Mouse (Mus musculus) brain, adult 2 months (tissue): ENCODE measurements at regions not wholly inside any gene's neighbourhood (a gene's known extent, or its start where the extent isn't known, plus 50 kb on each side); places are given as distances from the start of the nearest gene placed in this dataset.

Experiments
- DNase-seq: peaks from one replicate; pipeline ENCODE4 v3.0.0; 2011; ENCODE audit warnings: low read depth, low spot score

DNA sequence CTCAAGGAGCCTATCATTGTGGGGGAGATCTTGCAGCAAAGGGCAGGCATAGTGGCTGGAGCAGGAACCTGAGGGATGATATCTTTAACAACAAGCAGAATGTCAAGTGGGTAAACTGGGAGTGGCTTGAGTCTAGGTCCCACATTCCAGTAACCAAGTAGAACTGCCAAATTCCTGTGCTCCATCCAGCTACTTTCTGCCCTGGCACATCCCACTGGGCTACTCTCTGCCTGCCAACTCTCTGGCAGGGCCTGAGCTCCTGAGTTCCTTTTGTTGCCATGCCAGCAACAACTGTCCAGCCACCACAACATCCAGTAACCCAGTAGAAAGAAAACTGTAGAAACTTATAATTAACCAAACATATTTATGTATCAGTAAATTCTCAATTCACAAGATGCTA lies 1088.8 kb upstream of the Tenm4 start:
- no peak for DNase-seq

DNA sequence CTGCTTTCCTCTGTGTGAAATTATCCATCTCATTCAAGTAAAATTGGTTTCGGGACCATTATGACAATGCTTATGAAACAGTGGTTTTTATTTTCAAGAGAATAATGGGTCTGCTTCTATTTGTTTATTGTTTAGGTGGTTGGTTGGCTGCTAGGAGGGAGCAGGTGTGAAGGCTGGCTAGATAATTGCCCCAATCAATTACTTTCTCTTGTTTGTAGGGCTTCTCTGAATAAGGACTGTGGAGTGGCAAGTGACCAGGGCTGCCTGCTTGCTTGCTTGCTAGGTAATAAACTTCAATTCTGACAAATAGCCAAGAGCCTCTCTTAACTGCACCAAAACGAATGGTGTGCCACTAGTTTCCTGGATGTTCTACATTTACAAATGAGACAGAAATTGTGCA lies 1086.7 kb upstream of the Tenm4 start:
- DNase-seq: no peak

DNA sequence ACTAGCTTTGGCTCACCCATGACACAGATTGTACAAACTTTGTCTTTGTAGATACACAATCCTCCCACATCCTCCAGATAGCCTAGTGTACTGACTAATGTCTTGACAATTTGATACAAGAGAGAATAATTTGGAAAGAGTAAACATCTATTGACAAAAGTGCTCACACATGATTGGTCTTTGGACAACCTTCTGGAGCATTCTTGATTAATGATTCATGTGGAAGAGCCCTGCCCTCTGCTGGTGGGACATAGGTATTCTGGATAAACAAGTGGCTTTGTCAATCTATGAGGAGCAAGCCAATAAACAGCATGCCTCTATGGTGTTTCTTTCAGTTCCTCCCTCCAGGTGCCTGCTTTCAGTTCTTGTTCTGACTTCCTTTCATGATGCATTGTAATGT lies 1079.7 kb upstream of the Tenm4 start:
- peak; percentile 59 for DNase-seq

DNA sequence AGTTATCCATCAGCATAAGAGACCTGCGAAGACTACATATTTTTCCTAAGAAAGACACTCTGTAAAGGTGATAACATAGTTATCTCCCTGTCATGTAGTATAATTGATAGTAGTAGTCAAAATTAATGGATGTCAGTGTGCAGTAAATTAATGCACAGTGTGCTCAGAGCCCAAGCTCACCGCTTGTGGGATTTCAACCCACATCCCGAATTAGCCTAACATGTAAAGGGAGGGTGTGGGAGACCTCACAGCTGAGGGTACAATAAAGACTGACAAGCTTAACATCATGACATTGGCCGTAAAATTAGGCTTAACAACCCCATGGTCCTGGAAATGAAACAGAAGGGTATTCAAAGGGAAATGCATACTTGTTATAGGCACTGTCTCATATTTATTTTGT lies 1042.0 kb upstream of the Tenm4 start:
- no peak for DNase-seq

DNA sequence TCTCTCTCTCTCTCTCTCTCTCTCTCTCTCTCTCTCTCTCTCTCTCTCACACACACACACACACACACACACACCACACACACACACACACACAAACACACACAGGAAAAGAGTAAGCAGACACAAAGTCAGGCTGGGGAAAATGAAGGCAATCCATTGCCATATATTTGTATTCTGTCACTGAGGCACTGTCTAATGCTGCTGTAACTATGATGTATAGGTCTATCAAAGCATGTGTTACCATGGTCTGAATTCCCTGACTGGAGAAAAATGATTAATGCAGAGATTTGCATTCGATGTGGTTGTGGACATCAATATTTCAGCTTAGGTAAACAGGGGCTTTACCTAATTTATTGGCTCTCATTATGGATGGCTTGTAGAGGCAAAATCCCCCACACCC lies 1038.0 kb upstream of the Tenm4 start:
- no peak for DNase-seq

DNA sequence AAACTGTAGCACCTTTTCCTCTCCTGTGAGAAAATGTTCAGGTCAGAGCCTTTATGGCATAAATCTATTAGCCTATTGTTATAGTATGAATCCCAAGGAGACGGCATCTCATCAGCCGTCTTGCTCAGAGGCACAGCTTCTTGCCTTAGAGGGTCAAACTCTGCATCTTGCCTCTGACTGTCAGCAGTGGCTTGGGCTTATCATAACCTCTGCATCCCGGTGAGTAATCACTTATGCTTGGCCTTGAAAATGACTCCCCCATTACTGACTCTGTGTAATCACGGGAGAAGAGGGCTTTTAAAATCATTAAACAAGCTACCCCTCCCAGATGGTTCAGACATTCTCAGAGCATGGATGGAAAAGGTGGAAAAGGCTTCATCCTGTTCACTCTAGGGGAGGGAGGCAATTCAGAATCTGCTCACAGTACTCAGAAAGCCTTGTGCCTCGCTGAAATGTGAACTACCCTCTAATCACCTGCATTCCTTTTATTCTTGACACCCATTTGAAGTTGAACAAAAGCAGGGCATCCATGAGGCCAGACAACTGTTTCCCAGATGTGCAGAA lies 1036.9 kb upstream of the Tenm4 start:
- DNase-seq: no peak

DNA sequence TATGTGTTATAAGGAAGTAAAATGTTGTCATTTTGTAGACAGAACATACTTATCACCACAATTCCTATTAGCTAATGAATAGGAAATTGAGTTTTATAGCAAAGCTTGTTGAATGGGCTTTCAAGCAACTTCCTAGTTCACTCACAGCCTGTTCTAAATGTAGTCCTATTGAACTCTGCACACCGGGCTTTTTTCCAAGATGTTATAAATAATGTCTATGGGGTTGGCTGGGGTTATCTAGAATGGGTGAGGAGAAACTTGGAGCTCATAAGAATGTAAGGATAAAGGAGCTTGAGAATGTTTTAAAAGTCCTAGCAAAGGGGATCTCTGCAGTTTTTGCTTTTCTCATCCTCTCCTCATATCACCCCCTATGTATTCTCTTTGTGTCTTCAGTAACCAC lies 1029.3 kb upstream of the Tenm4 start:
- DNase-seq: no peak

DNA sequence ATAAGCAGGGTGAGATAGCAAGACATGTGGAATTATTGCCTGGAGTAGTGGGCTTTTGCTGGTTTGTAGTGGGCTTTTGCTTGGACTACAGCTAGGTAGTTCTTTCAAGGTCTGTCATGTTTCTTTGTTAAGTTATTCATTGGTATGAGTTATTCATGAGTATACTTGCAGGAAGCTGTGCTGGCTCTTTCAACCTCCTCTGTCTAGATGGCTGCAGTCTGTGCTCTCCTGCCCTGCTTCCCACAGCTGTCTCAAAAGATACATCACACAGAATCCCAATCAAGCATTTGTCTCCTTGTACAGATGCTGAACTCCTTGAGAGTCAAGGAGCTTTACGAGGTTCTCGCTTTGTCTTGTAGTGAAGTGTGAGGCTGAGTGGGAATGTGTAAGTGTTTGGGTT lies 1028.0 kb upstream of the Tenm4 start:
- no peak for DNase-seq
